Mouse (Mus musculus): ENCODE results near the gene Actr3b. TPM values are rescaled to one million over a fixed set of nuclear protein-coding genes. Genes with fewer than 3 reads are reported as not detected.
A peak's percentile ranks its signal among the peaks of the same experiment; 100 is the strongest.
"Not testable (repeated sequence)": the region's sequence is repeated elsewhere in the genome, so short reads cannot be mapped to it uniquely, and the experiment has no call there.

Actr3b gene
- total RNA-seq, 2 experiments from 2014 or later = 18.2 to 20.3 TPM

GRCm38 (mm10) chr5:25773921-25774790 is 14.4 kb downstream of the Actr3b start:
- no peak for DNase-seq

DNA sequence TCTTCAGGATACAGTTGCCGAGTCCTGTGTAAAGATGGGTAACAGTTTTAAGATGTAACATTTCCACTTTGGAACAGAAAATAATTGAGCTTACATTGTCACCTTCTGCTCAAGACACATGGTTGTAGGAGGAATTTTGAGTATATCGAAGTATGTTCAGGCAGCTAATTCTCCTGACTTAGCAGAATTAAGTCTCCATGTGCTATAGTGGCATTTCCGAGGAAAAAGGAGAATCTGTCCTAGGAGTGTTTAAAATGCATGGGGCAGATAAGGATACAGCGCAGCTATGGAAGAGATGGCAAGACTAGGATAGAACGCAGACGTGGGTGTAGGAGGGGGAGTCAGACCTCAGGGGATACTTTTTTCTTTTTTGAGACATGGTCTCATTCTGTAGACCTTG is 31.8 kb downstream of the Actr3b start:
- no peak for DNase-seq

GRCm38 (mm10) chr5:25797776-25798175 is 38.0 kb downstream of the Actr3b start:
- DNase-seq = no peak

DNA sequence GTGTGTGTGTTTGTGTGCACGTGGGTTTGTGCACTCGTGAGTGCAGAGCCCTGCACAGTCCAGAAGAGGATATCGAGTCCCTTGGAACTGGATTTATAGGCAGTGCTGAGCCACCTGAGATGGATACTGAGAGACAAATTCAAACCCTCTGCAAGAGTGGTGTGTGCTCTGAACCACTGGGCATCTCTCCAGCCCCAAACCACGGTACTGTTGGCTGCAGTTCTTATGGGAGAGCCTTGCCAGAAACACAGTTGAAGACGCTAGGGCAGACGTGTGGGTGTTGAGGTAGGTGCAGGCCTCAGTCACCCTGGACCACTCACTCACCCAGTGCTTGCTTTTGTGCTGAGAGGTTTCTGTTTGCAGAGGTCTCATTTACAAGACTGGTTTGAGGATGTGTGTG is 41.1 kb downstream of the Actr3b start:
- peak; percentile 24 for DNase-seq

- DNase-seq = no peak
These were observed 41.9 kb downstream of the Actr3b start for GRCm38 (mm10) chr5:25801744-25802143.

GRCm38 (mm10) chr5:25804569-25804968 is 44.8 kb downstream of the Actr3b start:
- DNase-seq = no peak

DNA sequence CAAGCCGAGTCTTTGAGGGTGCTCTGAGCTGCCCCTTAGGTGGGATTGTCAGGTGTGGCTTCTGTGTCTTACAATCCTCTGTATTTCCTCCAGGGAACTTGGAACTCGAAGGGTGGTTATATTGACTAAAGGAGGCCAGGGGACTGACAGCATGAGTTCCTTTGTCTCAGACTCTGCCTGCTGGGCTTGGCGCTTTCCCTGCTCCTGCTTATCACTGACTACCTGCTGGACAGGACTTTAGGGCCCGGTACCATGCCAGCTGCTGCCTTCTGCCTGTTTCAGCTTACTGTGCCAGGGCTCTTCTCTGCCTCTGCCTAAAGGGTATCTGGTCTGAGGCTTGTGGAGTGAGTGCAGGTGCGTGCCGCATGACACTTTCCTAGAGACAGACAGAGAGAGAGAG is 53.1 kb downstream of the Actr3b start:
- DNase-seq = no peak

GRCm38 (mm10) chr5:25829308-25830094 is 69.7 kb downstream of the Actr3b start:
- no peak for DNase-seq

DNA sequence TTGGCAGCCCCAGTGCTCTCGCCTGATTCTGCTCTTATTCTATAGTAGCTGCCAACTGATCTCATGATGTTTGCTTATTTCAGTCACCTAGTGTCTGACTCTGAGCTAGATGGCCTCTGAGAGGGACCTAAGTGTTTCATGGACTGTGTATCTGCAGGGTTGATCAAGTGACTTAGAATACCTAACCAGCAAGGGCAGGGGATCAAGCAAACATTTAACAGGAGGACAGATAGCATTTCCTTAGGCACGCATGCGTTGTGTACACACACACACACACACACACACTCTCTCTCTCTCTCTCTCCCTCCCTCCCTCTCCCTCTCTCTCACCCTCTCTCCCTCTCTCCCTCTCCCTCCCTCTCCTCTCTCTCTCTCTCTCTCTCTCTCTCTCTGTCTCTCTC is 71.0 kb downstream of the Actr3b start:
- DNase-seq = no peak

- peak; percentile 56 for DNase-seq
These were observed 71.8 kb downstream of the Actr3b start for GRCm38 (mm10) chr5:25831624-25832023.

GRCm38 (mm10) chr5:25839400-25839799 is 79.6 kb downstream of the Actr3b start:
- DNase-seq = peak; percentile 46

DNA sequence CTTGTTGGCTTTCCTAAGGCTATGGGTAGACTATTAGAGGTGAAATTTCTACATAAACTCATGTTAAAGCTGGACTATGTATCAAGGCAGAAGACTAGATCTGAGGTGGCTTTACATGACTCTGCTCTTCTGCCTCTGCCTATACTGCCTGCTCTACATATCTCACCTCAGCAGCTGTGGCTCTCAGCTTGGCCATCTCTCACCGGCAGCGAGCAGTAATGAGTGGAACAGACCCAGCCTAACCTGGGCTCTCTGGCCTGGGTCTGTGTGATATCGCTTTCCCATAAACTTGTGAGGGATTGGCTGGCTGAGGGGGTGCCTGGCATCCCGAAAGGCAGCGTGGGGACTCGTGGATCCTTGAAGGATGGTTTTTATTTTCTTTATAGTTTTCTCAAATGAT is 86.8 kb downstream of the Actr3b start:
- no peak for DNase-seq

DNA sequence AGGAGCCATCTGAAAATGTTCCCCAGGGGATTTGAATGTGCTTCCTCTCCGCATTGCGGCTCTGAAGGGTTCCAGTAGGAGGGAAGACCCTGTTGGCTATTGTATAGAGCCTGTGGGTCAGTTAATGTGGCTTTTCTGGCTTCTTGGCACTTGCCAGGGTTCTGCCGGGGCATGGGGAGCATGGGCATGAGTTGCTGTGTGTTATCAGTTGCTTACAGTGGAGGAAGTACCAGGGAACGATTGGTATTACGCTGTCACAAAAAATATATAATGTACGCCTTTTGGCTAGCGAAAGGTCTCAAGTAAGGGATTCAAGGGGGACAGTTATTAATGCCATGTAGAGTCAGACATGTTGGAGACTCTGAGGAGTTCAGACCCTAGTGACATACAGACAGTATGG is 87.4 kb downstream of the Actr3b start:
- no peak for DNase-seq

GRCm38 (mm10) chr5:25848058-25848457 is 88.3 kb downstream of the Actr3b start:
- DNase-seq = peak; percentile 44

GRCm38 (mm10) chr5:25866201-25866600 is 106.4 kb downstream of the Actr3b start:
- DNase-seq = no peak

- DNase-seq = no peak
These were observed 110.1 kb downstream of the Actr3b start for GRCm38 (mm10) chr5:25869880-25870279.

DNA sequence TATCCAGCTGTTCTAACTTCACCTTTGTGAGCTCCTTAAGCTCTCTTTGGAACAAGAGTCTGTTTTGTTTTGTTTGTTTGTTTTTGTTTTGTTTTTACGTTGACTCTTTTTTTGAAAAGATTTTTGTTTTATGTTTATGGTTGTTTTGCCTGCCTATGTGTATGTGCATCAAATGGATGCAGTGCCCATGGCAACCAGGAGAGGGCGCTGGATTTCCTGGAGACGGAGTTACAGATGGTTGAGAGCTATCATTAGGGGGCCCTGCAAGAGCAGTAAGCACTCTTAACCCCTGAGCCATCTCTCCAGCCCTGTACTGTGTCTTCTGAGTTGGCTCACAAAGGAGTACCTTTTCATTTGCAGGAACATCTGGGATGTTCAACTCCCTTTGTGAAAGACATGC is 110.8 kb downstream of the Actr3b start:
- no peak for DNase-seq

DNA sequence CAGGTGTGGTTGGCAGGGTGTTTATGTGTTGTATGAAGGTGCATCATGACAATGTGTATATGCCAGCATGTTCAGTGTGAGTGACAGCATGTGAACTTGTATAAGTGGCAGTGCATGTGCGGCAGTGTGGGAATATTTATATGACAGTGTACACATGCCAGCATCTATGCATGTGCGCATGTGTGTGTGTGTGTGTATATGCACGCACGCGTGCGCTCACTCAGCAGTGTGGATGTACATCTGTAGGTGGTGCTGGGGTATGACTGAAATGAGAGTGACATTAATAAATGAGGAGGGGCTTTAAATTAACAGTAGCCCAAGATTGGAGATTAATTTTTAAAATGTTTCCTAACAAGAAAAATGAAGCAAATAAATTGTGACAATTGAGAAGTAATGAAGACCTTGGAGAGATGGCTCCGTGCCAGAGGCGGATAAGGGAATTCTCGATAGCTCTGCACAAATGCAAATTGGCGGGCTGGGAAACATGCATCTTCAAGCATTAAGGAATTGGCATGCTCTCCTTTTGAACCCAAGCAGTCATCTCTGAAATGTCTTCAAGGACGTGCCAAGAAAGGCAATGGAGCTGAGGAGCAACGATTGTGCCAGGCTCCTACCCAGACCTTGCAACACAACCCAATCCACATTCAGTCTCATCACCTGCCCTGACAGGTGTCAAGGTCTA is 111.7 kb downstream of the Actr3b start:
- no peak for DNase-seq

DNA sequence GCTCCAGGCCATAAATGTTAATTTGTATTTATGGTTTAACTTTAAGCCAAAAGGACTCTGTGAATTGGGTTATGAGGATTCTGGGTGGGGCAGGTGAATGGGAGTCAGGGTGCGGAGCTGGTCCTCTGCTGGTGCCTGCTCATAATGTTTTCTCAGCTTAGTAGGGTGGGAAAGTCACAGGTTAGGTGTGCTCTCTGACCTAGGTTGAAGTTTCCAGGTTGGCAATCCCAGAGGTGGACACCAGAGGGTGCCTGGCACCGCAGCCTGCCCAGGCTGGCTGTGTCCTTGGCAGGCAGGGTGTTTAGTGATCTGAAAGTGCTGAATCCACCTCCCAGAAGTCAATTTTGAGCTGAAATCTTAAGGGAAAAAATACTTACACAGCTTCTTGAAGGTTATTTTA is 113.2 kb downstream of the Actr3b start:
- DNase-seq = peak; percentile 45

DNA sequence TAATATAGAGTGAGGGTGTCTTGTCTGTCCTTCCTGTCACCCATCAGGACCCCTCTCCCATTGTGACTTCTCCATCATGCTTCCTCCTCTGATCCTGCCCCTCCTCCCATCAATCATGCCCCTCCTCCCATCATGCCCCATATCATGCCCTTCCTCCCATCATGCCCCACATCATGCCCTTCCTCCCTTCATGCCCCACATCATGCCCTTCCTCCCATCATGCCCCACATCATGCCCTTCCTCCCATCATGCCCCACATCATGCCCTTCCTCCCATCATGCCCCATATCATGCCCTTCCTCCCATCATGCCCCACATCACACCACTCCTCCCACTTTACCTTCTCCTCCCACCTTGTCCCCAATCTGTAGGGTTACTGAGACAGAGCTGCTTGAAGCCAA is 116.1 kb downstream of the Actr3b start:
- not testable (repeated sequence) for DNase-seq

GRCm38 (mm10) chr5:25877281-25877680 is 117.5 kb downstream of the Actr3b start:
- no peak for DNase-seq

DNA sequence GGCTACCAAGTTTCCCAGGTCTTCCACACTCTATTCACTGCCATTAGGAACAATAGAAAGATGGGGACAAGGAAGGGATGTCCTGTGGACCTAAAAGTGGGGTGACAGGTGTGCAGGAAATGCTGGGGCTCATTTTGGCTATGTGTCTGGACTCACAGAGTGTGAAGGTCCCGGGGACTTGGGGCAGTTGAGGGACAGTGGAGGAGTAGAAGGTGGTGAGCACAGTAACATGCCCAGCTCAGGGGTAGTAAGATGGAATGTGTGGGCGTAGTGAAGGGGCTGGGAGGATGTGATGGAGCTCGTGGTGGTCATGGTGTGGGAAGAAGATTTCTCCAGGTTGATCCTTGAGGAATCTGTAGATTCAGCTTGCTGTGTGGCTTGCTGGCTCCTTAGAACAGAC is 118.2 kb downstream of the Actr3b start:
- DNase-seq = no peak

DNA sequence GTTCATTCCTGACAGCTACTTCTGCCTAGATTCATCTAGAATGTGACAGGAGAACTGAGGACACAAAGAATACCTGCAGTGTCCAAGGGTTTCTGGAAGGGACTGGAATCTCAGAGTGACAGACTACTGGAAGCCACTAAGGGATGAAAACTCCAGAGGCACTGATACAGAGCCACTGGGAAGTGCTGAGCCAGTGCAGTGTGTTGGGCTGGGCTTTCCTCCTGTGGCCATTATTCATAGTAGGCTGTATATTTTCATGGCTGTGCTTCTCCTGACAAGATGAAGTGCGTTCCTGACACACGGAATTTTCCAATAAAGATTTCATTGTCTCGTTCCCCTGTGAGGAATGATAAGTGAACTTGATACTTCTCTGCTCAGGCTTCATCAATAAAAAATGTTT is 126.9 kb downstream of the Actr3b start:
- DNase-seq = no peak
